Mouse (Mus musculus) kidney, postnatal 14 days (tissue): ENCODE data around the gene Polrmt.

Source experiments
- DNase-seq: peaks from one replicate; pipeline ENCODE4 v3.0.0; 2022; ENCODE audit warnings: mixed read lengths

Polrmt gene

DNA sequence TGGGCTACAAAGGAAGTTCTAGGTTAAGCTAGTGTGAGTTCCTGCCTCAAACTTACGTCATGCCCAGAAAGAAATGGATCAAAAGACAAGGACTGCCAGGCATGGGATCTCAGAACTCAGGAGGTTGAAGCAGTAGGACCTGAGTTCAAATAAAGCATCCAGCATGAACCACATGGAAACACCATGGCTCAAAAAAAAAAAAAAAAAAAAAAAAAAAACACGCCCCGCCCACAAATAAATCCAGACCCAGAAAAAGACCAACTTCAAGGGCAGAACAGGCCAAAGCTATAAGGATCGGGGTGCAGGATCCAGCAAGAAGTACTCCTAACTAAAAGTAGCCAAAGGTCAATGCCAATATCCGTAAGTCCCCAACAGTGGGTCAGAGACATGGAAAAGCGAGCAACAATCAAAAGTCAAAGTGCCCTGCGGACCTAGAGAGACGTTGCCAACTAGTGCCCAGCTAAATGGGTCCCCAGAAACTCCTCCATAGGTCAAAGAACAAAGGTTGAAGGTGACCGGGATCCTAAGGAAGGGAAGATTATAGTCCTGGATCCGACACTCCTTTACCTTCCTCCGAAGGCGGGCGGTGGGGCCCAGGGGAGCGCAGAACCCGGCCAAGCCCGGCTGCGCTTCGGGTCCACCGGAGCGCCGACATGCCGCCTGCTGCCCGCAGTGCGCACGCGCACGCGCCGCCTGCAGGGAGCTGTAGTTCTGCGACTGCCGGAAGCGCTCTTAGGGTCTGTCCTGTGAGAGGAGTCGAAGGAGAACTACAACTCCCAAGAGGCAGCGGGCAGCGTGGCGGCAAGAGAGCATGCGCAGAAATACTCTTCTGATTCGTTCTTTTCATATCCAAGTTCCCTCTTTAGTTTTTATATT lies at the start of gene Polrmt:
Polrmt (minus strand) TSS at position 684 of the 876 bp plus-strand sequence.
- DNase-seq = peak; percentile 98

DNA sequence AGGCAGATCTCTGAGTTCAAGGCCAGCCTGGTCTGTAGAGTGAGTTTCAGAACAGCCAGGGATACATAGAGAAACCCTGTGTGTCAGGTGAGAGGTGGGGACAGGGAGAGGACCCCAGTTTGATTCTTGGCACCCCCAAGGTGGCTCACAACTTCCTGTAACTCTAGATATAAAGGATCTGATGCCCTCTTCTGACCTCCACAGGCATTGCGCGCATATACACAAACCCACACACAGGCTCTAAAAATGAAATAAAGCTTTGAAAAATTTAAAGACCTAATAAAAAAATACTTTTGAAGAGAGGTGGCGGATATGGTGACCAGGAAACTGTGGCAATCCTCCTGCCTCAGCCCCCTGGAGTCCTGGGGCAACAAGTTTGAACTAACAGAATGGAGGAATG lies 49.5 kb upstream of the Polrmt start:
- no peak for DNase-seq

DNA sequence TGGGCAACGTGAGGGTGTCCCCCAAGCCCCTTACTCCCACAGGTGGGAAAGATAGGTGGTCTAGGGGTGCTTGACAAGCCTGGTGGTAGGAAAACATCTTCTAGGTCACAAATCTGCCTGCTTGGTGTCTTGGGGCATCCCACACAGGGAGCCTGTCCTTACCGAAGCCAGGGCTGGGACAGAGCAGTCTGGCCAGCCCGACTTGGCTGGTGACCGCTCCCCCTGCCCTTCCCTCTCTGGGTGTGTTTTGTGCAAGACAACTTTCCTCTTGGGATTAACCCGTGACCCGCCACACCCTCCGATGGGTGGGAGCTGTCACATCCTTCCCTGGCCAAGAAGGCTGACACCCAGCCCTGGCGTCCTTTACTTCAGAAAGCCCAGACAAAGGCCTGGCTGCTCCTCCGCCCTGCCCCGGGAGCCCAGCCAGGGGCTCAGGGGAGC lies 48.1 kb upstream of the Polrmt start:
- peak; percentile 87 for DNase-seq

DNA sequence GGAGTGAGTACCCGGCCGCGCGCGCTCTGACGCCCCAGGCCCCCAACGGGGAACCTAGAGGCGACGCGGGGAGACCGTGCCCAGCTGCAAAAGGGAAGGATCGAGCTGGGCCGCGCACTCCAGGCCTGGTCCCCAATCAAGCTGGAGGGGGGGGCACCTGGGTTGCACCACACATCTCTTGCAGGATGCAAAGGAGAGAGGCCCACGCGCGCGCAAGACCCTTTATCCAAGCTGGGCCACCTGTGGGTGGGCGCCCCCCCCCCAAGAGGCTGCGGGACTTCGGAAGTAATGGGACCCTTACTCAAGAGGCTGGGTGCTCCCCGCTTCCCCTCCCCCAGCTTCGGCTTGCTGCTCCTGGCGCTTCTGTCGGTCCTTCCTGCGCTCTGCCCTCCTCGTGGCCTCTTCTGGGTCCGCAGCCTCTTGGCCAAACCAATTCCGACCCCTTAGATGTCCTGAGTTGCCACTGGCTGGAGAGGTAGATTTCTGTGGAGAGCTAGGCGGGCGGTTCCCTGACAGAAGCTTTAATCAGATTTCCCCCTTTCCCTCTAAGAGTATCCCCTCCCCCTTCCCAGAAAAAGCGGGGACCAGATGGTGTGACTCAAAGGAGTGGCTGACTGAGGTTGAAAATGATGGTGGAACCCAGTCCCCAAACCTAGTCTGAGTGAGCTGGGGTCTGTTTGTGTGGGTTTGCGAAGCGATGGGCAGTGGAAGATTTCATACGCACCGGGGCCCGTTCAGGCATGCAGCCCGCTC lies 47.5 kb upstream of the Polrmt start:
- DNase-seq = no peak

DNA sequence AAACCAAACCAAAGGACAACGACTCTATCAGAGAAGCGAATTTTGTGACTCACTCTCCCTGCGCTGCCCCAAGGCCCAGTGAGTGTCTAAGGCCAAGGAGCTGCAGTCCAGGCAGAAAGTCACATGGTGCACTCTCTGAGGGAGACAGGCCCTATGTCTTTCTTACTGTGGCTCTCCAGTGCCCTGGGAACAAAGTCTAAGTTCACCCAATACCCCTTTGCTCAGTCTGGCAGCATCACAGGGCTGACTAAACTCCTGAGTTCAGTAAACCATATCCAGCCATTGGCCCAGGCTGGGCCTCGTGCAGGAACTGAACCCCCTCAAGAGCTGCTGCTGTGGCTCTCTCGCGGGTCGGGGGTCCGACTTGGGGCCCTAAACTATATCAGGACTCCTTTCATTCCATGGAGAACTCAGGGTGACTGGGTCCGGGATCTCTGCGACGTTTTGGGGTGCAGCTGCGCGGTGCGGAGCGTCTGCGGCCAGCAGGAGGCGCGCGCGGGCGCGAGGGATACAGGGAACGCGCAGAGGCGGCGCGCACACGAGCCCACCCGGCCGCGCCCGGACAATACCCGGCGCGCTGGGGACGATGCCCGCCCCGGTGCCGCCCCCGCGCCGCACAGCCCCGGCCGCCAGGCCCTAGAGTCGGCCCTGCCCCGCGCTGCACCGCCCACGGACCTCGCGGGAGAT lies 46.8 kb upstream of the Polrmt start, which contains the start of gene Palm:
Palm (plus strand) TSS at position 522 of the 687 bp plus-strand sequence.
- peak; percentile 90 for DNase-seq

DNA sequence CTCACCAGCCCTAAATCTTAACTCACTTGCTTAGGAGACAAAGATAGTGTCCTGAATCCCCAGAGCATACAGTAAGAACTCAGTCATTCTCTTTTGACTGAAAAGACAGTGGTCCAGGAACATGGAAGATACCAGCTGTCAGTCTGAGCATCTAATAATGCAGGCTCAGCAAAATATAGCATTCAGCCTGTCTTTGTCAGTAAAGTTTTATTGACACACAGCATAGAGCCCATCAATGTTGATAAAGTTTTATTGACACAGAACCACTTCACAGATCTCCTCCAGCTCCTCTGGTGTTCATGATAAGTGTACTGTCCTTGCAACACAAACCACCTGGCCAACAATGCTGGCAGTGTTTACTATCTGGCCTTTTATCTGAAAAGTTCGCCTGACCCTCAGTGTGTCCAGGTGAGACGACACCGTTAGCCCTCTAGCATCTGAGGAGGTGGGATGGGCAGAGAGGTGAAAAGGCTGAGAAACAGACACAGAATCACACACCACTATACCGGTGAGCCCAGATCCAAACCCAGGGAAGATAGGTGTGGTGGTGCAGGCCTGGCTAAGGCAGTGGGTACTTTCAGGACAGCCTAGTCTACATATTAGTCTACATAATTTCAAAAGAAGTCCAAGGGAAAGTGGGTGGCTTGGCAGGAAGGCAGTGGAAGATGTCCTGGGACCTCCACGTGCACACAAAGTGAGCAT lies 46.1 kb upstream of the Polrmt start:
- DNase-seq = no peak

DNA sequence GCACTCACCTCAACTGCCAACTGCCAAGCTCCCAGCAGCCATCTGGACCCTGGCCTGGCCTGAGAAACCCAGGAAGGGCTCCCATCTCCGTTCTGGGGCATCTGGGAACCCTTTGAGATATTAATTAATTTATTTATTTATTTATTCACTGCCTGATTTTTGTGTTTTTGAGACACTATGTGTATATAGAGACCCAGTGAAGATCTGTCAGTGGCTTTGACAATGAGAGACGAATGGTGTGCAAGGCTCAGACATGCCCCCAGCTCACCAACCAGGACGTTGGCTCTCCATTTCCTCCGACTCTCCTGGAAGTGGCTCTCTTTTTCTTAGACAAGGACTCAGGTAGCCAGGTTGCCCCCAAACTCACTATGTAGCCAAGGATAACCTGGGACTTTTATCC lies 44.5 kb upstream of the Polrmt start, which contains the start of gene Prss57:
Prss57 (minus strand) TSS at position 101 of the 400 bp plus-strand sequence.
- no peak for DNase-seq

DNA sequence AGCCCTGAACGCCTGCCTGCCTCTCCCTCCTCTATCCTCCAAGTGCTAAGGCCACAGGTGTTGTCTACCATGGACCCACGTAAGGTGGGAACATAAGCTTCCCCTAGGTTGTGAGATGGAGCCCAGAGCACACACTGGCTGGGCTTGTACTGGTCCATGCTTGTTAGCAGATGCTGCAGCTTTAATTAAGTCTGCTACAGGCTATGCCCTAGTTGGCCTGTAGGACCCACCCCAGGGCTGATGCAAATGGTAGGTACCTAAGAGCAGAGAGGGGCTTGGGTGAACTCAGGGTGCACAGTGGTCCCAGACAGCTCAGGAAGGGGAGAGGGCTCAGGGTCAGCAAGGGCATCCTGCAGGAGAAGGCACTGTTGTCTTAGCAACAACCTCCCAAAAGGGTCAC lies 43.2 kb upstream of the Polrmt start:
- DNase-seq = no peak

DNA sequence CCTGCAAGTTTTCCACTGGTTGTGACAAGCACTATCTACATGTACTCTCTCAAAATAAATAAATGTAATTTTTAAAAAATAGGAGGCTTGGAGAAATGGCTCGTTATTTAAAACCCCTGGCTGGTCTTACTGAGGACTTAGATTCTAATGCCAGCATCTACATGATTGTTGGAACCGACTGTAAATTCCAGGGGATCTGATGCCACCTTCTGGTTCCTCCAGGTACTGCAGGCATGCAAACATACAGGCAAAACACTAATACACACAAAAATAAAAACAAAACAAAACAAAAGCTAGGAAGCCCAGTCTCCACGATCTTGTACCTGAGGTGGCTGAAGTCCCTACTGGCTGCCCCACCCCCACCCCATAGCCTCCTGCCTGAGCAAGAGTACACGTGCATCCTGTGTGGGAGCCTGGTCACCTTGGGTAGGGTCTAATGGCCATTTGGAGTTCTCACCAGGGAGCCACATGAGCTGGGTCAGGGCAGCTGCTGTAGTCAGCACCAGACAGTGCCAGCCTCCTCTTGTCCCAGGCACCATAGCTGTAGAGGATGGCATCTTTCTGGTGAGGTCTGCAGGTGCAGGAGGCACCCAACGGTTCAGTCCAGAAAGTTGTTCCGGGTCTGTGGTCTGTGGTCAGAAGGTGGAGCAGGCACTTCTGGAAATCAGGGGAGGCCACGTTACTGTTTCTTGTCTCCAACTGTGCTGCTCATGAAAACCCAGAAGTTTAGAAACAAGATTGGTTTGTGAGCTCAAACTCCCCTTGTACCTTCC lies 42.2 kb upstream of the Polrmt start:
- DNase-seq = peak; percentile 86

DNA sequence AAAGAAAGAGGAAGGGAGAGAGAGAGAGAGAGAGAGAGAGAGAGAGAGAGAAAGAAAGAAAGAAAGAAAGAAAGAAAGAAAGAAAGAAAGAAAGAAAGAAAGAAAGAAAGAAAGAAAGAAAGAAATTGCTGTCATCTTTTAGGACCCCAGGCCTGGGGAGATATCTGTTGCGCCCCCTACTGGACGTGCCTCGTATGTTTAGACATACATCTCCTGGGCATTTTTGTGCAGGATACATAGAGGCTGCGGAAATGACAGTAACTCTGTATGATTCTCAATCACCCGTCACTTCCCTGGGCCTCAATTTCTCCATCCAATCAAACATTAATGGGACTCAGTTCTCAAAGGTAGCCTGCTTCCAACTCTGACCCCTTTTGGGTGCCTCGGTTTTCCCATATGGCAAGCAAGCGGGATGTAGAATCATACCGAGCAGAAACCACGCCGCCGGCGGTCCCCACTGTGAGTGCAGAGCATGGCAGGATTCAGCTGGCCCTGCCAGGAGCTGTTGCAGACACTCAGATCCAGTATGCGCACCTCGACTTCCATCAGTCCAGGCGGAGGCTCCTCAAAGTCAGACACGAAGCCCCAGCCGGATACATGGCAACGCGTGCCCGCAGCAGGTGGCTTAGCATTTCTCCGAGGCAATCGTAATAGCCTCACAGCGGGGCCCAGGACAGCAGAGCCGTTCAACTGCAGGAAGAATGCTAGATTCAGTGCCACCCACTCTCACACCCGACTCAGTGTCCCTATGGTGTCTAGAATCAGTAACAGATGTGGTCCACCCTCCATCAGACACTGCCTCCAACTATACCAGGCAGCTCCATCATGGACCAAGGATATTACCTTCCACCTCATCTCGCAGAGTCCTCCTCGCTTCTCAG lies 37.8 kb upstream of the Polrmt start:
- no peak for DNase-seq

DNA sequence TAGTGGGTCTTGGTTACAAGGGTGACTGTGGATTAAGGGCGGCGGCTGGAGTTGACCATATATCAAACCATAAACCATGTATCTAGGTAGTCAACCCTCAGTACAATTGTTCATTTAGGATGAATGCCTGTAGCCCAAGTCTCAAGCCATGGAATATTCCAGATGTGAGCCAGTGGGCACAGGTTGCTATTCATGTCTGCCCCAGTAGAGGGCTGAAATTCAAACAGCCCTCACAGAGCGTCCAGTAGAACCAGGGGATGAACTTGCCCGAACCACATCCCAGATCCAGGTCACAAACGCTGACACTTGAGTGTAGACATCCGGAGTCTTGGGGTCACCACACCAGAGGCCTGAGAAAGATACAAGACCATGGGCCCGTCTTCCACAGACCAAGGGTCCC lies 36.7 kb upstream of the Polrmt start:
- DNase-seq = peak; percentile 56

DNA sequence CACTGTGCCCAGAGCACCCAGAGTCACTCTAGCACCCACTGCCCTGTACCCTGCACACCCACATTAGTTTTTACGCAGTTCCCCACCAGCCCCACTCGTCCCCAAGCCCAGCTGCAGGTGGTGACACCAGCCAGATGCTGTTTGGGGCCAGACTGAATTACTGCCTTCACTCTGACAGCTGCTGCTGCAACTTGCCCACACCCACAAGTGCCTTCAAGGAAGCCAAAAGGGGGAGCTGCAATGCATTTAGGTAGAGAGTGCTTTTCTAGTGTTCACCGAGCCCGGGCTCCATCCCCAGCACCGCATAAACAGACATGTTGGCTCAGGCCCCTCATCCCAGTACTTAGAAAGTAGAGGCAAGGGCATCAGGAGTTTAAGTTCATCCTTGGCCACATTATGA lies 35.6 kb upstream of the Polrmt start:
- no peak for DNase-seq

DNA sequence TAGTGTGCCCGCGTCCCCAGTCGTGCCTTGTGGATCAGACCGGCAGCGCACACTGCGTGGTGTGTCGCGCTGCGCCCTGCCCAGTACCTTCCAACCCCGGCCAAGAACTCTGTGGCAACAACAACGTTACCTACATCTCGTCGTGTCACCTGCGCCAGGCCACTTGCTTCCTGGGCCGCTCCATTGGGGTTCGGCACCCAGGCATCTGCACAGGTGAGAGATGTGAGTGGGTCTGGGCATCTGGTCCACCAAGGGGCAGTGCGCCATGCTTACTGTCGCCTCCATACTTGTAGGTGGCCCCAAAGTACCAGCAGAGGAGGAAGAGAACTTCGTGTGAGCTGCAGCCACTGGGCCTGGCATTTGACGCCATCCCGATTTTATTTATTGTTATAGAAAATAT lies 34.8 kb upstream of the Polrmt start:
- no peak for DNase-seq

DNA sequence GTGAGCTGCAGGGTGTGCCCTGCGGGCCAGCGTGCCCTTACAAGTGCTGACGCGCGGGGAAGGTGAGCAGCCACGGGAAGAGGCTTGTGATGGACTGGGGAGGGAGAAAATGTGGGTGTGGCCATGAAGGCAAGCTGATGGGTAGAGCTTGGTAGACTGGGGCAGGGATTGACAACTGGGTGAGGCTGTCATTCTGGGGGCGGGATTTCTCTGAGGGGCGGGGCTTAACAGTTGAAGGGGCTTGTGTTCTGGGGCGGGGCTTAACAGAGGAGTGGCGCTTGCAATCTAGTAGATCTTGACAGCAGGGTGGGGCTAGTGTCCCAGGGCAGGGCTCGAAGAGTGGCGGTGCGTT lies 34.3 kb upstream of the Polrmt start:
- DNase-seq = no peak

DNA sequence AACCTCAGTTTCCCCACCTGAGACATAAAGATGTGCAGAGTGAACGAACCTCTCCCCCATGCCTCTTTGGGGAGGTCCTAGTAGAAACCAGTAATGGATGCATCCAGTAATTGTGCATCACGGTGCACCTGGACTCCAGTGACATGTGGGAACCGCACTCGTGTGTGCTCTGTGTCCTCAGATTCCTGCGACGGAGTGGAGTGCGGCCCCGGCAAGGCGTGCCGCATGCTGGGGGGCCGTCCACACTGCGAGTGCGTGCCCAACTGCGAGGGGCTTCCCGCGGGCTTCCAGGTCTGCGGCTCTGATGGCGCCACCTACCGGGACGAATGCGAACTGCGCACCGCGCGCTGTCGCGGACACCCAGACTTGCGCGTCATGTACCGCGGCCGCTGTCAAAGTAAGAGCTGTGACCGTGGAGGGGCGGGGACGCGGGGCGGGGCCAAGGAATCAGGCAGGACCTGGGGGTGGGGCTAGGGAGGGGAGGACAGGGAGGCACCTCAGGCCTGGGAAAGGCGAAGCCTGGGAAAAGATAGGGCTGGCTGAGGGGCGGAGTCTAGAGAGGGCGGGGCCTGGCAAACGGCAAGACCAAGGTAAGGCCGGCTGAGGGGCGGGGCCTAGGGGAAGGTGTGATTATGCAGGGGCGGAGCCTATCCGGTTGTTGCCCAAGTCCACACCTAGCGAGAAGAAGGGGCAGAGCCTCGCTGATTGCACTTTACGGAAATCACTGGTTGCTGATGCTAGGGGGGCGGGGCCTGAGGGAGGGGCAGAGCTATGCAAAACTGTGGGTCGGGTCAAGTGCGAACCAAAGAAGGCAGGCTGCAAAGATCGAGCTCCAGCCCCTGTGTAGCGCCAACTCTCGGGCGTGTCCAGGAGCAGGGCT lies 33.6 kb upstream of the Polrmt start:
- peak; percentile 99 for DNase-seq

DNA sequence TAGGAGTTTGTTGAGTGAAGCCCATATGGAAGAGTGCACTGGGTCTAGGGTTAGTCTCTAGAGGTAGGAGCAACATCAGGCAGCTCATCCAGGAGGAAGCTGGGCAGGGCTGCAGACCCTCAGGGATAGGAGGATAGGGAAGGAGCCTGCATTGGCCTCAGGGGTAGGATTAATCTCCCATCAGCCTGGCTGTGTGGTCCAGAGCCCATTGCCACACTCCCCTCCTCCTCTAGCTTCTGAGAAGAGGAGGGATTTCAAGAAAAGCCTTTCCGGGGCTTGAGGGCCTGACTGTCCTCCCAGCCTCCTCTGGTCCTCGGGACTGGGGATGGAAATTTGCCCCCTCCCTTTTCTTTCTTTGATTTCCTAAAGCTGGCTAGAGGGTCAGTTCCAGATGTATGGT lies 32.8 kb upstream of the Polrmt start:
- no peak for DNase-seq

DNA sequence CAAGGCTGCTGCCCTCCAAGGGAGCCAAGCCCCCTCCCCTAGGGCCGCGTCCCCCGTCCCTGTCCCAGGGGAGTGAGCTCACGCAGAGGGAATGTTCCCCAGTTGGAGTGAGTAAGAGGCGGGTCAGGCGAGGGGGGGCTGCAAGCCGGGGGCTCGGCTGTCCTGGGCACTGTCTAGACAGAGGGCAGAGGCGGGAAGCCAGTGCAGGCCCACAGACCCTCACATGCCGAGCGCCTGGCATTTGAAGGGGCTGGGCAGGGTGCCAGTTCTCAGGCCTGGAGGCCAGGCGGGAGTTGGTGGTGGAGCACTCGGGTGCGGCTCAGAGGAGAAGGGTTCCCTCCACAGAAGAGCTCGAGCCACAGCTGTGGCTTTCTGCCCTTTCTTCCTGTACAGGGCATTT lies 31.6 kb upstream of the Polrmt start:
- DNase-seq = peak; percentile 75

DNA sequence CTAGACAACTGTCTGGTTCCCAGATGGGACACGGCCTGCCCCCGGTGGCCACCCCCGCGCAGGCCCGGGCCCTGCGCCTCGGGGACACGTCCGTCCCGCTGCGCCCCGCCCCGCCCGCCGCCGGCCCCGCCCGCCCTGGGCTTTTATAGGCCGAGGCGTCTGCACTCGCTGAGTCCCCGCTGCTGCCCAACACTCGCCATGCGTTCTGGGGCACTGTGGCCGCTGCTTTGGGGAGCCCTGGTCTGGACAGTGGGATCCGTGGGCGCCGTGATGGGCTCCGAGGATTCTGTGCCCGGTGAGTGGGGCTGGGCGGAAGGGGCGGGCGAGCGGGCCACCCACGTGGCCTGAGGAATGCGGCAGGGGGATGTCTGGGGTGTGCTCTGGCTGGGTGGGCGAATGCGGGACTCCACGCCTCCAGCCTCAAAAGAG lies 30.7 kb upstream of the Polrmt start, which contains the start of gene Fstl3:
Fstl3 (plus strand) TSS at position 170 of the 429 bp plus-strand sequence.
- peak; percentile 60 for DNase-seq

DNA sequence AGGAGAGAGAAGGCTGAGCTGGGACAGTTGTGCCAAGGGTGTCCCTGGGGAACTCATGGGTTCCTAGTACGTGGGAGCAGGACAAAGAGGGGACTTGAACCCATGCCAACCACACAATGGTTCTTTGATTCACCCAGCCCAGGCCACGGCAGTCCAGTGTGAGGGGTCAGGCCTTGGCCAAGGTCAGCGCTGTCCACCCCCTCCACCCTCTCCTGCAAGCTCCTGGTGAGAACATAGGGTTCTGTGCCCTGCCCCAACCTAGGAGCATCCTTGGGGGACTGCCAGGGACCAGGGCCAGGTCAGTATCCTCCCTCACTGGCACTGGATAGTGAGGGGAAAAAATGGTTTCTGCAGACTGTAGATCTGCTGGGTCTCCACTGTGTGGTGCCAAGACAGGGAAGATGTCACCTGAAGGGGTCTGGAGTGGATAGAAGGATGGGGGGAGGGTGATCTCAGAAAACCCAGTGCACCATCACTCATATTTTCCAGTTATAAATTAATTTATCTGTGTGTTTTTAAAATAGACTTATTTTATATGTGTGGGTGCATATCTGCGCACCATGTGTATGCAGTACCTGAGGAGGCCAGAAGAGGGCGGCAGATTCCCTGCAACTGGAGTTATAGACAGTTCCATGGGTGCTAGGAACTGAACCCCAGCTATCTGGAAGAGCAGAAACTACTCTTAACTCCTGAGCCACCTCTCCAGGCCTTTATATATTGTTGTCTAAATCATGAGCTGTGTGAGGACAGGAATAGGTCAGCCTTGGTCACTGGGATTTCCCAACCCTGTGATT lies 28.3 kb upstream of the Polrmt start:
- DNase-seq = no peak
